Mouse (Mus musculus) neural tube, embryonic 14.5 days (tissue): Measurements from ENCODE around the gene Plekhn1. TPM values are rescaled to one million over a fixed set of nuclear protein-coding genes. Genes with fewer than 3 reads are reported as not detected.

Experiments
- ATAC-seq: fragments of 200-750 bp; cut with Nextera tagmentation; 2 replicates; pipeline ENCODE4 v1.8.0; 2017; ENCODE audit warnings: low read depth, mild to moderate bottlenecking, moderate TSS enrichment, moderate library complexity
- H3K27ac ChIP-seq: fragments of 300-500 bp; sonication (generic); 2 replicates; pipeline ENCODE4 v1.5.1; 2014; ENCODE audit warnings: low read depth, mild to moderate bottlenecking, control low read depth, low read length, moderate library complexity, mixed read lengths
- H3K27me3 ChIP-seq: fragments of 300-500 bp; sonication (generic); 2 replicates; pipeline ENCODE4 v1.6.1; 2014; ENCODE audit warnings: low read length; ENCODE audit not compliant: control insufficient read depth, insufficient read depth
- H3K36me3 ChIP-seq: fragments of 300-500 bp; sonication (generic); 2 replicates; pipeline ENCODE4 v1.6.1; 2014; ENCODE audit warnings: low read length, mixed read lengths; ENCODE audit not compliant: control insufficient read depth, insufficient read depth
- H3K4me1 ChIP-seq: fragments of 300-500 bp; sonication (generic); 2 replicates; pipeline ENCODE4 v1.6.1; 2014; ENCODE audit warnings: low read length; ENCODE audit not compliant: control insufficient read depth, insufficient read depth
- H3K4me2 ChIP-seq: fragments of 300-500 bp; sonication (generic); 2 replicates; pipeline ENCODE4 v1.6.1; 2014; ENCODE audit warnings: mild to moderate bottlenecking, low read depth, low read length, control low read depth
- H3K4me3 ChIP-seq: fragments of 300-500 bp; sonication (generic); 2 replicates; pipeline ENCODE4 v1.5.1; 2014; ENCODE audit warnings: low read depth, low read length, control low read depth, mixed read lengths
- H3K9ac ChIP-seq: fragments of 300-500 bp; sonication (generic); replicated peaks from 2 replicates; pipeline ENCODE4 v1.6.1; 2014; ENCODE audit warnings: low read depth, mild to moderate bottlenecking, control low read depth, low read length, mixed read lengths
- H3K9me3 ChIP-seq: fragments of 300-500 bp; sonication (generic); 2 replicates; pipeline ENCODE4 v1.6.1; 2016; ENCODE audit warnings: low read length; ENCODE audit not compliant: control insufficient read depth
- WGBS: fragments of 180-500 bp; shearing (Covaris S2); extraction: QIAGEN DNeasy Blood & Tissue Kit; methylation state at CpG from one replicate; pipeline ENCODE4 v1.1.7; 2014; 5-methylcytosine and 5-hydroxymethylcytosine counted together
- polyA plus RNA-seq: library from polyadenylated mRNA; unstranded; fragments of >200 nt; fragmentation: Nextera tagmentation; extraction: Ambion mirVana; gene quantifications from 2 replicates; pipeline ENCODE4 v1.2.1, GENCODE M21; 2014

The Plekhn1 gene
- 30.7 and 31.6 TPM in 2 replicates for polyA plus RNA-seq

DNA sequence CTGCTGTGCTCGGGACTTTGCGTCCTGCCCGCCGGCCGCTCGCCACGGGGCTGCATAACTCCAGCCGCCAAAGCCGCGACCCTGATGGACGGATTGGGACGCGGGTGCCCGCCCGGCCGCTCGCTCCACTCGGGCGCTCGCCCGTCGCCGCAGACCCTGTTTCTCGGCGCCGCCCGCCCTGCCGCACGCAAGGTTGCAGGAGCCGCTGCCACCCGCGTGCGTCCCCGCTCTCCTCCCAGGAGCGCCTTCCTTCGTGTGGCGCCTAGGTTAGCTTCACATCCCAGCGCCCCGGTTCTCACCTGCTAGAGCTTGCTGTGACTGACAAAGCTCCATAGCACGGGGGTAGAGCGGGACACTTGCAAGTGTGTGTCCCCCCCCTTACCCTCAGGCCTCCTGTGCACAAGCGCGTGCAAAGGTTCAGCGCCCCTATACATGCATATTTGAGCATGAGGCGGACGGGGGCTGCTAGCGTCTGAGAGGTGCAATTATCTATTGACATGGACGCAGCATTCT is at the start of gene Plekhn1:
TSS of gene Plekhn1 (minus strand) at position 157 of the 513 bp plus-strand sequence.
- Histone ChIP-seq H3K9ac (peak within 1 kb of the TSS; percentile 73), H3K27me3 (no peaks in the 10 kb centered on the region), H3K4me3 (peak within 1 kb of the TSS; percentile 87), H3K27ac (peak within 1 kb of the TSS; percentile 86), H3K36me3 (peaks cover 38% of the 10 kb centered on the region), H3K9me3 (no peaks in the 10 kb centered on the region), H3K4me1 (peaks cover 14% of the 10 kb centered on the region), H3K4me2 (peak within 1 kb of the TSS; percentile 93)
- peak; percentile 61 for ATAC-seq
- 0% methylated on average over 31 of the region's 48 CpGs for WGBS

DNA sequence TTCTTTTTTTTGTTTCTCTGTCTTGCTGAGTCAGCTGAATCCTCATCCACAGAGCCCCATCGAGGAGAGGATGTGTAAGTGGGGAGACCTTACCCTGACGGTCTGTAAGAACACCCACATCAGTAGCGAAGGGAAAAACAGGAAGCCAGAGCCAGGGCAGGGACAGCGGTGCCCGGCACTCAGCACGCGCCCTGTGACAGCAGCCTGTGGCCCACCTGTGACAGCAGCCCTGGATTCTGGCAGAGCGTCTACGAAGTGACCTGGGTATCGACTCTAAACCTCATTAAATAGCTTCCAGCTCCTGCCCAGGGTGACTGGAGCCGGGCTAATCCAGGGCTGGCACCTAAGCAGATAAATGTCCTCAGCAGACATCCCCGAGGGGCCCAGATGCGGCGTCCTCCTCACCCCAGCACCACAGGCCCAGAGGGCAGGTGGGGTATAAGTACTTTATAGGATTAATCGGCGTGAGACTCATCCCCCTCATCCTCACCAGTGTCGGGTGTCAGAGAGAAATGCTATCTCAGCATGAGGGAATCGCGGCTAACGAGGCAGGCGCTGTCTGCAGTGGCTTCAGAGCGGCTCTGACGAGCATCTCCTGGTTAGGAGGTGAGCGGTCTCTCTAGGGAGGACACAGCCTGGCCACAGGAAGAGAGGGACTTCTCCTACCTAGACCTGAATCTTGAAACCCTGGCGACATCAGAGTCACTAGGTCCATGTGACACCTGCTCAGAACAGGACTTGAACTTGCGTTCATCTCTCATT is 20.6 kb upstream of the Plekhn1 start, which contains the start of gene Samd11:
TSS of gene Samd11 (minus strand) at position 580 of the 762 bp plus-strand sequence.
- Histone ChIP-seq H3K27me3 (peaks cover 3% of the 10 kb centered on the region; the same call in 1 of the 2 replicates), H3K4me3 (peak within 1 kb of the TSS; percentile 21), H3K36me3 (no peaks in the 10 kb centered on the region), H3K4me2 (peak within 1 kb of the TSS; percentile 35; the same call in 1 of the 2 replicates), H3K27ac (no peak within 1 kb of the TSS), H3K4me1 (peaks cover 7% of the 10 kb centered on the region; the same call in 1 of the 2 replicates), H3K9me3 (no peaks in the 10 kb centered on the region), H3K9ac (no peak within 1 kb of the TSS)
- ATAC-seq = peak; percentile 45
- 3% methylated on average over 26 of the region's 26 CpGs for whole genome bisulfite sequencing

DNA sequence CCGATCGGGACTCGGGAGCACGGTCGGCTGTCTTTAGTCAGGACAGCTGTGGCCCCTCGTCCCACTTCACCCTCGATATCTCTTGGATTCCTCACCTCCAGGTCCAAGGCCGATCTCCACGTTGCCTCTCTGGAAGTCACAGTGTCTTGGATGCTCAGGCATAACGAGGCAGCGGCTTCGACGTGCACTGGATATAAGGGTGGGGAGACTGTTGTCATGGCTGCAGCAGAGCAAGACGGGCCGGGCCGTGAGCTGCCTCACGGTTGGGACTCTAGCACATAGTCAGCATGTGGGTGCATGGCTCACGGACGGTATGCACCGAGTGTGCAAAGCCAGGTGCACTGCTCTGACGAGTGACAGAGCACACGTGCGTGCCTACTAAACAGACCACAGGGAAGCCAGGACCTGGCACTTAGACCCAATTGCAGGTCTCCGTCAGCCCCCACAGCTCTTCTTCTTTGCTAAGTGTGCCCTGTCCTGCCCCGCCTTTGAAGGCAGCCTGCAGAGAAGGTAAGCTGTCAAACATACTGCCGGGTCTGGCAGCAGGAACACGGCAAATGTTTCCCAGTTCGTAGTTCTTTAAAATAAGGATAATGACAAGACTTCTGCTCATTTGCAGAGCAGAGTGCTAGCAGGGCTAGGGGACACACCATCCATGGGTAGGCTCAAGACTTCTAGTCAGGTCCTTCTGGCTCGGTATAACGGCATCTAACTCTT is 19.9 kb upstream of the Plekhn1 start:
- H3K27me3 ChIP-seq = peaks cover 3% of the 10 kb centered on the region; the same call in 1 of the 2 replicates
- peak; percentile 76 for ATAC-seq
- no peak overlapping the region for H3K27ac ChIP-seq
- H3K4me2 ChIP-seq = peak overlapping the region; percentile 35
- peaks cover 7% of the 10 kb centered on the region; the same call in 1 of the 2 replicates for H3K4me1 ChIP-seq
- H3K9ac ChIP-seq = no peak overlapping the region
- peak overlapping the region; percentile 21 for H3K4me3 ChIP-seq
- H3K36me3 ChIP-seq = no peaks in the 10 kb centered on the region
- WGBS = 1% methylated on average over 27 of the region's 30 CpGs
- no peaks in the 10 kb centered on the region for H3K9me3 ChIP-seq

DNA sequence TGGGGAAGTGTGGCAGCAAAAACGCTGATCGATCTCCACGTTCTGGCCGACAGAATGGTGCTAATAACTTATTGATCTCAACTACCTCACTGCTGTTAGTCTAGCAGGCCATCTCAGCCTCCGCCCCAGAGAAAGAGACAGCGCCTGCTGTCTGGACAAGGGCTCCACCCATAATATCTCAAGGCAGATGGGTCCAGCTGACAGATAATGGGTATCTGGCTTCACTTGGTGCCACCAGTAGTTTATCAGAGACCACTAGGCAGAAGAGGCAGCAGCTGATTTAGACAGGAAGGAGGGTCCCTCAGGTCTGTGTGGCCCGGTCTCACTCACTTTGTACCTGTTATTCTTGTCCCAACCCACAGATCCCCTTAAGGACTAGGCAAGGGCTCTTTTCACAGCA is 18.4 kb upstream of the Plekhn1 start:
- Histone ChIP-seq H3K4me3 (no peak overlapping the region), H3K36me3 (0 out of 2 replicates have a peak, but pooled peaks cover under 1% of the 10 kb centered on the region), H3K4me1 (peaks cover 7% of the 10 kb centered on the region; the same call in 1 of the 2 replicates), H3K9ac (no peak overlapping the region), H3K4me2 (no peak overlapping the region), H3K27me3 (peaks cover 3% of the 10 kb centered on the region; the same call in 1 of the 2 replicates), H3K27ac (no peak overlapping the region), H3K9me3 (no peaks in the 10 kb centered on the region)
- 39% methylated on average over 7 of the region's 7 CpGs for WGBS
- ATAC-seq = no peak

DNA sequence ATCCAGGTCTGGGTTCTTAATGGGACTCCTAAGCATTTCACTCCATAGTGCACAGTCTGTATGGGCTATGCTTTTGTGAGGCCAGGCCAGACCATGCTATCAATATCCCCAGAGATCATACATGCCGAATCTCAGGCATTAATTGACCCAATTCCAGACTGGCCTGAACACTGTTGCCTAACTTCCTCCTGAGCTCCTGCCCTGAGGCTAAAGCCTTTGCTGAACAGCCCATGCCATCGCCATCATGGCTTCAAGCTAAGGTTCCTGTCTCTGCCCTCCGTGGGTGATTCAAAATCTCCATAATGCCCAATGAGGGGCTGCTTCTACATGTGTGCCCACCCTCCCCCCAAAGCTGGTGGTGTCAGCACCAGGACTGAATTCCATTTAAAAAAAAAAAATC is 18.0 kb upstream of the Plekhn1 start:
- H3K27ac ChIP-seq = no peak overlapping the region
- H3K4me2 ChIP-seq = no peak overlapping the region
- H3K4me1 ChIP-seq = peaks cover 7% of the 10 kb centered on the region; the same call in 1 of the 2 replicates
- ATAC-seq = 0 out of 2 replicates have a peak, but pooled peaks have one; percentile 13
- H3K27me3 ChIP-seq = peaks cover 3% of the 10 kb centered on the region; the same call in 1 of the 2 replicates
- WGBS = 27% methylated on average over 3 of the region's 3 CpGs
- H3K9ac ChIP-seq = no peak overlapping the region
- no peak overlapping the region for H3K4me3 ChIP-seq
- peaks cover 5% of the 10 kb centered on the region; the same call in 1 of the 2 replicates for H3K36me3 ChIP-seq
- no peaks in the 10 kb centered on the region for H3K9me3 ChIP-seq

DNA sequence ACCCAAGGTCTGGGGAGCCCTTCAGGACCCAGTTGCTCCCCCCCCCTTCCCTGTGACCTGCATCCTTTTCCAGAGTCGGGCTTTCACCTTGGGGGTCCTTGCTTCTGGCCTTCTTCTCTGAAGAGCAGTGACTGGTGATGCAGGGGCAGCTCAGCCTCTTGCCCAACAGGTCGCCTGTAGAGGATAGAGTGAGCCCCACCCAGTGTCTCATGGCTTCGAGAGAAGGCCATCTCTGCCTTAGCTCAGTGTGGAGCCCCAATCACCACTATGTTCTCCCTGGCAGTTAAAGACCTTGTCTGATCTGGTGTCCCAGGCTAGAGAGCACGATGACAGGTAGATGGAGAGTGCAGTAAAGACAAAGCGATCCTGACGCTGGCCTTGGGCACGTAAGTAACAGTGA is 17.5 kb upstream of the Plekhn1 start:
- Histone ChIP-seq H3K4me2 (no peak overlapping the region), H3K27ac (no peak overlapping the region)
- 43% methylated on average over 7 of the region's 7 CpGs for WGBS

DNA sequence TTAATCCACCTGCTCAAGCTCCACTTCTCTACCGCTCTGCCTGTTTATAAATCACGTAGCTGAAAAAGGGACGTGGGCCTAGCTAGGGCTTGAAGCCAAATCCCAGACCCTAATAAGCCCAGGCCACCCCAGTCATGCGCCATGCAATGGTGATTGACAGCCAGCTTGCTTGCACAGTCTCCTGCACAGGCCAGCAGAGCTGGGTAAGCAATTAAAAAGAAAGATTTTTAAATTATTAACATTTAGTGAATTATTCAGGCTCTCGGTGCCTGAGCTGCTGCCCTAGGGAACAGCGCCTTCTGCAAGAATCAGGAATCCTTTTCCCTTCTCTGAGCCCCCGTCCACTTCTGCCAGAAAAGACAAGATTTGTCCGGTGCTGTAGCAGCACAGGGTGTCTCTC is 16.4 kb upstream of the Plekhn1 start:
- Histone ChIP-seq H3K4me3 (no peak overlapping the region), H3K4me2 (no peak overlapping the region), H3K36me3 (peaks cover 16% of the 10 kb centered on the region), H3K27ac (no peak overlapping the region), H3K27me3 (peaks cover 3% of the 10 kb centered on the region; the same call in 1 of the 2 replicates), H3K4me1 (peaks cover 7% of the 10 kb centered on the region; the same call in 1 of the 2 replicates), H3K9ac (no peak overlapping the region), H3K9me3 (no peaks in the 10 kb centered on the region)
- 64% methylated on average over 8 of the region's 8 CpGs for WGBS
- ATAC-seq = no peak

More for the DNA sequence above, 17.5 kb upstream of the Plekhn1 start:
- peaks cover 7% of the 10 kb centered on the region; the same call in 1 of the 2 replicates for H3K4me1 ChIP-seq
- H3K9me3 ChIP-seq = no peaks in the 10 kb centered on the region
- no peak overlapping the region for H3K9ac ChIP-seq
- 0 out of 2 replicates have a peak, but pooled peaks have one; percentile 9 for ATAC-seq
- peaks cover 3% of the 10 kb centered on the region; the same call in 1 of the 2 replicates for H3K27me3 ChIP-seq
- H3K4me3 ChIP-seq = no peak overlapping the region
- peaks cover 8% of the 10 kb centered on the region for H3K36me3 ChIP-seq

DNA sequence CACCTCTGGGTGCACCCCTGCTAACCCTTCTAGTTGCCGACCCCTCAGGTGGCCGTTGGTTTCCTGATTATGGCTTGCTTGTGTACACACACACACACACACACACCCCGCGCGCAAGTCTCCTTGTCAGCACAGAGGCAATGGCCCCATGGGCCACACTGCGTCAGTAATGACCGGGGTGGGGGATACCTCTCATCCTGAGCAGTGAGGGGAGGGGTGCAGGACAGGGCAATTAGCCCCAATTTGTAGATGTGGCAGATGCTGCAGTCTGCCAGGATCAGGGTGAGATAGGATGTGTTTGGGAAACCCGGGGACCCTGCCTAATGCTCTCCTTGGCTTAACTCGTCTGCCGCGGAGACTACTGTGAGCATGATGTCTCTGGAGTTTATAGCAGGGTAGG is 14.9 kb upstream of the Plekhn1 start:
- ATAC-seq = no peak
- Histone ChIP-seq H3K9me3 (no peaks in the 10 kb centered on the region), H3K36me3 (peaks cover 30% of the 10 kb centered on the region), H3K4me3 (no peak overlapping the region), H3K9ac (no peak overlapping the region), H3K27me3 (no peaks in the 10 kb centered on the region), H3K4me2 (no peak overlapping the region), H3K27ac (no peak overlapping the region), H3K4me1 (peaks cover 4% of the 10 kb centered on the region; the same call in 1 of the 2 replicates)
- 54% methylated on average over 11 of the region's 11 CpGs for WGBS
